Mouse (Mus musculus) embryonic facial prominence, embryonic 10.5 days (tissue): Measurements from ENCODE around the gene Sult1a1. TPM values are rescaled to one million over a fixed set of nuclear protein-coding genes. Genes with fewer than 3 reads are reported as not detected.
A peak's percentile ranks its signal among the peaks of the same experiment; 100 is the strongest.

Experiments
- DNase-seq: peaks from one replicate; pipeline ENCODE4 v3.0.0-alpha.2; 2017; ENCODE audit warnings: low spot score
- H3K27ac ChIP-seq: fragments of 300-500 bp; sonication (generic); replicated peaks from 2 replicates; pipeline ENCODE4 v1.5.1; 2016; ENCODE audit warnings: mild to moderate bottlenecking
- H3K27me3 ChIP-seq: fragments of 300-500 bp; sonication (generic); replicated peaks from 2 replicates; pipeline ENCODE4 v1.6.1; 2016; ENCODE audit warnings: low read depth, mild to moderate bottlenecking; ENCODE audit not compliant: poor library complexity, severe bottlenecking
- H3K36me3 ChIP-seq: fragments of 300-500 bp; sonication (generic); replicated peaks from 2 replicates; pipeline ENCODE4 v1.6.1; 2016; ENCODE audit warnings: mild to moderate bottlenecking, moderate library complexity
- H3K4me1 ChIP-seq: fragments of 300-500 bp; sonication (generic); 2 replicates; pipeline ENCODE4 v1.6.1; 2016
- H3K4me3 ChIP-seq: fragments of 300-500 bp; sonication (generic); 2 replicates; pipeline ENCODE4 v1.5.1; 2016; ENCODE audit warnings: mild to moderate bottlenecking, moderate library complexity
- H3K9me3 ChIP-seq: fragments of 300-500 bp; sonication (generic); 2 replicates; pipeline ENCODE4 v1.6.1; 2016; ENCODE audit warnings: mild to moderate bottlenecking
- WGBS: fragments of 180-500 bp; shearing (Covaris S2); methylation state at CpG from one replicate; pipeline ENCODE4 v1.1.7; 2016; 5-methylcytosine and 5-hydroxymethylcytosine counted together
- polyA plus RNA-seq: library from polyadenylated mRNA; unstranded; fragments of >200 nt; fragmentation: Nextera tagmentation; extraction: Ambion mirVana; gene quantifications from 2 replicates; pipeline ENCODE4 v1.2.1, GENCODE M21; 2016

The Sult1a1 gene
- polyA plus RNA-seq, 1 experiment from 2014 or later = 0.32 TPM

- H3K4me1 ChIP-seq = peaks cover 7% of the 10 kb centered on the region
- WGBS = 64% methylated on average over 6 of the region's 6 CpGs
- no peak overlapping the region; the same call in 1 of the 2 replicates for H3K27ac ChIP-seq
- H3K27me3 ChIP-seq = no peaks in the 10 kb centered on the region
- no peak overlapping the region for H3K4me3 ChIP-seq
- no peak for DNase-seq
- no peaks in the 10 kb centered on the region for H3K36me3 ChIP-seq
- H3K9me3 ChIP-seq = no peaks in the 10 kb centered on the region
These were observed 48.1 kb downstream of the Sult1a1 start for GRCm38 (mm10) chr7:126628111-126628510.

GRCm38 (mm10) chr7:126625807-126626600, 50.2 kb downstream of the Sult1a1 start:
- Histone ChIP-seq H3K27me3 (no peaks in the 10 kb centered on the region), H3K36me3 (no peaks in the 10 kb centered on the region), H3K4me1 (peaks cover 7% of the 10 kb centered on the region), H3K9me3 (no peaks in the 10 kb centered on the region), H3K4me3 (no peak overlapping the region), H3K27ac (peak overlapping the region; percentile 37; the same call in 1 of the 2 replicates)
- no peak for DNase-seq
- 86% methylated on average over 3 of the region's 3 CpGs for WGBS

- no peak for DNase-seq
- WGBS = 59% methylated on average over 6 of the region's 6 CpGs
- Histone ChIP-seq H3K36me3 (no peaks in the 10 kb centered on the region), H3K9me3 (no peaks in the 10 kb centered on the region), H3K27me3 (no peaks in the 10 kb centered on the region), H3K4me3 (no peak overlapping the region), H3K27ac (peak overlapping the region; percentile 37; the same call in 1 of the 2 replicates), H3K4me1 (peaks cover 7% of the 10 kb centered on the region)
These were observed 50.9 kb downstream of the Sult1a1 start for GRCm38 (mm10) chr7:126625369-126625768.

- Histone ChIP-seq H3K27ac (no peak overlapping the region), H3K36me3 (no peaks in the 10 kb centered on the region), H3K4me3 (no peak overlapping the region), H3K4me1 (peaks cover 7% of the 10 kb centered on the region), H3K9me3 (no peaks in the 10 kb centered on the region), H3K27me3 (no peaks in the 10 kb centered on the region)
- 66% methylated on average over 16 of the region's 16 CpGs for WGBS
- DNase-seq = no peak
These were observed 51.5 kb downstream of the Sult1a1 start for GRCm38 (mm10) chr7:126624774-126625173.

- Histone ChIP-seq H3K27me3 (no peaks in the 10 kb centered on the region), H3K36me3 (no peaks in the 10 kb centered on the region), H3K9me3 (no peaks in the 10 kb centered on the region), H3K27ac (no peak overlapping the region), H3K4me3 (no peak overlapping the region), H3K4me1 (peaks cover 7% of the 10 kb centered on the region)
- 92% methylated on average over 1 of the region's 1 CpGs for WGBS
- no peak for DNase-seq
These were observed 52.9 kb downstream of the Sult1a1 start for GRCm38 (mm10) chr7:126623381-126623780.

Other genes starting within 250 kb of the Sult1a1 start
- gene Rabep2, start 247.7 kb downstream of the Sult1a1 start, polyA plus RNA-seq = 33.7 and 34.6 TPM in 2 replicates
- gene Atp2a1, start 213.3 kb downstream of the Sult1a1 start, polyA plus RNA-seq = 1.8 and 2.5 TPM in 2 replicates
- 53.3 and 54.0 TPM in 2 replicates for gene Sh2b1, start 201.0 kb downstream of the Sult1a1 start, polyA plus RNA-seq
- 169 and 185 TPM in 2 replicates for gene Tufm, start 189.1 kb downstream of the Sult1a1 start, polyA plus RNA-seq
- gene Atxn2l, start 173.0 kb downstream of the Sult1a1 start, polyA plus RNA-seq = 50.4 and 54.1 TPM in 2 replicates
- 223 and 224 TPM in 2 replicates for gene Eif3c, start 110.0 kb downstream of the Sult1a1 start, polyA plus RNA-seq
- gene Apobr, start 91.5 kb downstream of the Sult1a1 start, polyA plus RNA-seq = 0.29 and 0.41 TPM in 2 replicates
- 22.9 and 27.1 TPM in 2 replicates for gene Cln3, start 90.6 kb downstream of the Sult1a1 start, polyA plus RNA-seq
- not detected in 2 replicates for gene Il27, start 81.5 kb downstream of the Sult1a1 start, polyA plus RNA-seq
- 0.92 and 1.2 TPM in 2 replicates for gene Nupr1, start 45.6 kb downstream of the Sult1a1 start, polyA plus RNA-seq
- 64.6 and 65.6 TPM in 2 replicates for gene Sgf29, start 27.1 kb downstream of the Sult1a1 start, polyA plus RNA-seq
- 186 and 206 TPM in 2 replicates for gene Bola2, start 19.0 kb upstream of the Sult1a1 start, polyA plus RNA-seq
- gene Slx1b, start 19.4 kb upstream of the Sult1a1 start, polyA plus RNA-seq = 14.4 and 15.1 TPM in 2 replicates
- 35.7 and 38.5 TPM in 2 replicates for gene Coro1a, start 31.4 kb upstream of the Sult1a1 start, polyA plus RNA-seq
- gene Mapk3, start 83.2 kb upstream of the Sult1a1 start, polyA plus RNA-seq = 51.9 and 57.2 TPM in 2 replicates
- gene Gdpd3, start 89.9 kb upstream of the Sult1a1 start, polyA plus RNA-seq = 0.96 and 1.8 TPM in 2 replicates
- gene Ypel3, start 100.5 kb upstream of the Sult1a1 start, polyA plus RNA-seq = 51.1 and 64.4 TPM in 2 replicates
- gene Tbx6, start 105.1 kb upstream of the Sult1a1 start, polyA plus RNA-seq = 0.36 and 0.60 TPM in 2 replicates
- 390 and 408 TPM in 2 replicates for gene Ppp4c, start 116.1 kb upstream of the Sult1a1 start, polyA plus RNA-seq
- gene Fam57b, start 121.2 kb upstream of the Sult1a1 start, polyA plus RNA-seq = 0.80 and 1.2 TPM in 2 replicates
- not detected in 2 replicates for gene 4930451I11Rik, start 155.2 kb upstream of the Sult1a1 start, polyA plus RNA-seq
- gene Doc2a, start 171.0 kb upstream of the Sult1a1 start, polyA plus RNA-seq = 3.1 and 5.5 TPM in 2 replicates
- 49.3 and 57.0 TPM in 2 replicates for gene Hirip3, start 185.5 kb upstream of the Sult1a1 start, polyA plus RNA-seq
- gene Ino80e, start 185.9 kb upstream of the Sult1a1 start, polyA plus RNA-seq = 114 and 118 TPM in 2 replicates
- 55.3 and 56.9 TPM in 2 replicates for gene Taok2, start 208.3 kb upstream of the Sult1a1 start, polyA plus RNA-seq
- gene Tmem219, start 246.5 kb upstream of the Sult1a1 start, polyA plus RNA-seq = 16.7 and 21.3 TPM in 2 replicates